Mouse (Mus musculus): Measurements from ENCODE around the gene Dmkn. TPM values are rescaled to one million over a fixed set of nuclear protein-coding genes. Genes with fewer than 3 reads are reported as not detected.

Gene Dmkn
- polyA plus RNA-seq, 1 experiment from 2014 or later: not detected

GRCm38 (mm10) chr7:30777081-30777579, 13.6 kb downstream of the Dmkn start:
- Histone ChIP-seq H3K27ac (replicated peaks) (no peak overlapping the region), H3K4me1 (no peaks in the 10 kb centered on the region), H3K36me3 (replicated peaks) (no peaks in the 10 kb centered on the region), H3K27me3 (replicated peaks; ENCODE audit: low read depth, poor library complexity, severe bottlenecking) (no peaks in the 10 kb centered on the region), H3K9me3 (no peaks in the 10 kb centered on the region), H3K4me3 (no peak overlapping the region)
- DNase-seq (ENCODE audit: low spot score): no peak
- 47% methylated on average over 7 of the region's 7 CpGs for WGBS

GRCm38 (mm10) chr7:30777911-30778310, 14.4 kb downstream of the Dmkn start:
- 84% methylated on average over 1 of the region's 1 CpGs for WGBS
- no peak overlapping the region for H3K27ac ChIP-seq (replicated peaks)
- H3K9me3 ChIP-seq: no peaks in the 10 kb centered on the region
- no peaks in the 10 kb centered on the region for H3K4me1 ChIP-seq
- H3K36me3 ChIP-seq (replicated peaks): no peaks in the 10 kb centered on the region
- no peak for DNase-seq (ENCODE audit: low spot score)
- no peaks in the 10 kb centered on the region for H3K27me3 ChIP-seq (replicated peaks; ENCODE audit: low read depth, poor library complexity, severe bottlenecking)
- H3K4me3 ChIP-seq: no peak overlapping the region

GRCm38 (mm10) chr7:30781792-30782191, 18.2 kb downstream of the Dmkn start:
- no peak overlapping the region for H3K4me3 ChIP-seq
- H3K27ac ChIP-seq (replicated peaks): no peak overlapping the region
- DNase-seq (ENCODE audit: low spot score): no peak

GRCm38 (mm10) chr7:30782658-30783057, 19.1 kb downstream of the Dmkn start:
- Histone ChIP-seq H3K27ac (replicated peaks) (no peak overlapping the region), H3K9me3 (no peaks in the 10 kb centered on the region), H3K4me3 (no peak overlapping the region), H3K36me3 (replicated peaks) (no peaks in the 10 kb centered on the region), H3K27me3 (replicated peaks; ENCODE audit: low read depth, poor library complexity, severe bottlenecking) (peaks cover 12% of the 10 kb centered on the region; the same call in 1 of the 2 replicates), H3K4me1 (peaks cover 7% of the 10 kb centered on the region; the same call in 1 of the 2 replicates)
- DNase-seq (ENCODE audit: low spot score): no peak
- 71% methylated on average over 3 of the region's 3 CpGs for WGBS

More at GRCm38 (mm10) chr7:30781792-30782191, 18.2 kb downstream of the Dmkn start:
- Histone ChIP-seq H3K27me3 (replicated peaks; ENCODE audit: low read depth, poor library complexity, severe bottlenecking) (peaks cover 3% of the 10 kb centered on the region; the same call in 1 of the 2 replicates), H3K9me3 (no peaks in the 10 kb centered on the region), H3K36me3 (replicated peaks) (no peaks in the 10 kb centered on the region), H3K4me1 (peaks cover 7% of the 10 kb centered on the region; the same call in 1 of the 2 replicates)
- WGBS: 75% methylated on average over 4 of the region's 4 CpGs

GRCm38 (mm10) chr7:30785154-30785553, 21.6 kb downstream of the Dmkn start:
- Histone ChIP-seq H3K27ac (replicated peaks) (no peak overlapping the region), H3K9me3 (no peaks in the 10 kb centered on the region), H3K36me3 (replicated peaks) (no peaks in the 10 kb centered on the region), H3K4me3 (no peak overlapping the region), H3K27me3 (replicated peaks; ENCODE audit: low read depth, poor library complexity, severe bottlenecking) (peaks cover 21% of the 10 kb centered on the region), H3K4me1 (peaks cover 7% of the 10 kb centered on the region; the same call in 1 of the 2 replicates)
- 68% methylated on average over 1 of the region's 1 CpGs for WGBS
- DNase-seq (ENCODE audit: low spot score): no peak

- Histone ChIP-seq H3K27me3 (replicated peaks; ENCODE audit: low read depth, poor library complexity, severe bottlenecking) (peaks cover 21% of the 10 kb centered on the region), H3K9me3 (no peaks in the 10 kb centered on the region), H3K4me1 (peaks cover 7% of the 10 kb centered on the region; the same call in 1 of the 2 replicates), H3K27ac (replicated peaks) (no peak overlapping the region), H3K4me3 (no peak overlapping the region), H3K36me3 (replicated peaks) (no peaks in the 10 kb centered on the region)
- no peak for DNase-seq (ENCODE audit: low spot score)
- 72% methylated on average over 13 of the region's 13 CpGs for WGBS
Measured at GRCm38 (mm10) chr7:30785721-30786546, 22.4 kb downstream of the Dmkn start.

- H3K27ac ChIP-seq (replicated peaks): no peak within 1 kb of the TSS
- H3K36me3 ChIP-seq (replicated peaks): no peaks in the 10 kb centered on the region
- H3K27me3 ChIP-seq (replicated peaks; ENCODE audit: low read depth, poor library complexity, severe bottlenecking): peaks cover 21% of the 10 kb centered on the region
- DNase-seq (ENCODE audit: low spot score): no peak
- H3K4me1 ChIP-seq: peaks cover 7% of the 10 kb centered on the region; the same call in 1 of the 2 replicates
- H3K9me3 ChIP-seq: no peaks in the 10 kb centered on the region
- no peak within 1 kb of the TSS for H3K4me3 ChIP-seq
- WGBS: 52% methylated on average over 15 of the region's 15 CpGs
Measured at GRCm38 (mm10) chr7:30787377-30788022, 23.9 kb downstream of the Dmkn start, which contains the start of gene Krtdap. Krtdap (plus strand) TSS chr7:30787896.

GRCm38 (mm10) chr7:30790141-30790540, 26.6 kb downstream of the Dmkn start:
- no peak overlapping the region for H3K4me3 ChIP-seq
- H3K9me3 ChIP-seq: no peaks in the 10 kb centered on the region
- WGBS: 80% methylated on average over 10 of the region's 10 CpGs
- H3K4me1 ChIP-seq: peaks cover 6% of the 10 kb centered on the region; the same call in 1 of the 2 replicates
- DNase-seq (ENCODE audit: low spot score): no peak
- no peaks in the 10 kb centered on the region for H3K36me3 ChIP-seq (replicated peaks)
- no peak overlapping the region for H3K27ac ChIP-seq (replicated peaks)
- H3K27me3 ChIP-seq (replicated peaks; ENCODE audit: low read depth, poor library complexity, severe bottlenecking): peaks cover 21% of the 10 kb centered on the region

- DNase-seq (ENCODE audit: low spot score): peak; percentile 15
- WGBS: 28% methylated on average over 9 of the region's 9 CpGs
- H3K9me3 ChIP-seq: no peaks in the 10 kb centered on the region
- H3K36me3 ChIP-seq (replicated peaks): no peaks in the 10 kb centered on the region
- H3K4me3 ChIP-seq: no peak overlapping the region
- H3K27ac ChIP-seq (replicated peaks): no peak overlapping the region
- H3K27me3 ChIP-seq (replicated peaks; ENCODE audit: low read depth, poor library complexity, severe bottlenecking): peaks cover 17% of the 10 kb centered on the region
- no peaks in the 10 kb centered on the region for H3K4me1 ChIP-seq
Measured at GRCm38 (mm10) chr7:30791921-30792320, 28.4 kb downstream of the Dmkn start.

- H3K9me3 ChIP-seq: peaks cover 1% of the 10 kb centered on the region; the same call in 1 of the 2 replicates
- no peak overlapping the region for H3K27ac ChIP-seq (replicated peaks)
- no peaks in the 10 kb centered on the region for H3K4me1 ChIP-seq
- no peaks in the 10 kb centered on the region for H3K36me3 ChIP-seq (replicated peaks)
- no peak for DNase-seq (ENCODE audit: low spot score)
- H3K27me3 ChIP-seq (replicated peaks; ENCODE audit: low read depth, poor library complexity, severe bottlenecking): no peaks in the 10 kb centered on the region
- H3K4me3 ChIP-seq: no peak overlapping the region
Measured at GRCm38 (mm10) chr7:30794921-30795320, 31.4 kb downstream of the Dmkn start.

- H3K27ac ChIP-seq (replicated peaks): no peak overlapping the region
- H3K9me3 ChIP-seq: peaks cover 8% of the 10 kb centered on the region; the same call in 1 of the 2 replicates
- no peaks in the 10 kb centered on the region for H3K4me1 ChIP-seq
- no peaks in the 10 kb centered on the region for H3K27me3 ChIP-seq (replicated peaks; ENCODE audit: low read depth, poor library complexity, severe bottlenecking)
- DNase-seq (ENCODE audit: low spot score): no peak
- no peaks in the 10 kb centered on the region for H3K36me3 ChIP-seq (replicated peaks)
- WGBS: 78% methylated on average over 1 of the region's 1 CpGs
- no peak overlapping the region for H3K4me3 ChIP-seq
Measured at GRCm38 (mm10) chr7:30796790-30797189, 33.2 kb downstream of the Dmkn start.

GRCm38 (mm10) chr7:30800653-30801052, 37.1 kb downstream of the Dmkn start:
- H3K36me3 ChIP-seq (replicated peaks): no peaks in the 10 kb centered on the region
- no peak overlapping the region for H3K4me3 ChIP-seq
- peaks cover 13% of the 10 kb centered on the region; the same call in 1 of the 2 replicates for H3K9me3 ChIP-seq
- DNase-seq (ENCODE audit: low spot score): no peak
- no peaks in the 10 kb centered on the region for H3K4me1 ChIP-seq
- H3K27me3 ChIP-seq (replicated peaks; ENCODE audit: low read depth, poor library complexity, severe bottlenecking): no peaks in the 10 kb centered on the region
- no peak overlapping the region for H3K27ac ChIP-seq (replicated peaks)

Data from embryonic facial prominence, embryonic 10.5 days (tissue).